Mouse (Mus musculus): Measurements from ENCODE around the gene Il4ra. TPM values are rescaled to one million over a fixed set of nuclear protein-coding genes. Genes with fewer than 3 reads are reported as not detected.

Gene Il4ra
- total and polyA plus RNA-seq, 3 experiments: 18.2 to 27.4 (median 26.4) TPM

GRCm38 (mm10) chr7:125550881-125551381 is 989 bp upstream of the Il4ra start:
- Histone ChIP-seq H3K9ac (ENCODE audit: insufficient read depth, low read depth) (no peak overlapping the region), H3K27me3 (replicated peaks) (peaks cover 4% of the 10 kb centered on the region), H3K4me3 (replicated peaks in 1 of 3; ENCODE audit: low read depth in 2 of 3, low read length in 2 of 3, poor library complexity in 1 of 3) (no peak overlapping the region), H3K36me3 (replicated peaks in 1 of 2; ENCODE audit: control insufficient read depth in 1 of 2, insufficient read depth in 1 of 2, low read length in 1 of 2) (peaks cover 0 to 4% of the 10 kb centered on the region in 2 experiments), H3K4me2 (ENCODE audit: insufficient read depth, low read depth, poor library complexity, severe bottlenecking) (no peak overlapping the region), H3K27ac (ENCODE audit: insufficient read depth, low read depth) (no peak overlapping the region), H3K9me3 (replicated peaks; ENCODE audit: low read length) (no peaks in the 10 kb centered on the region), H3K79me2 (replicated peaks; ENCODE audit: control insufficient read depth, extremely low read depth, insufficient read depth, poor library complexity, severe bottlenecking) (peaks cover 2% of the 10 kb centered on the region; the same call in 1 of the 2 replicates), H3K4me1 (ENCODE audit: control insufficient read depth in 1 of 2, insufficient read depth in 2 of 2) (peaks cover 35 to 46% of the 10 kb centered on the region in 2 experiments)
- in situ Hi-C loops (cut with MboI; ENCODE audit: low pct_ligation_motif_present, low pct_unique_long_range_greater_than_20kb, low sequenced_read_pairs) (loop anchor here (5.0 kb wide), 2 partner anchors 34 to 64 kb away; no protein-coding TSS in a partner anchor), dilution Hi-C loops (cut with MboI; ENCODE audit: extremely low pct_ligation_motif_present, extremely low pct_unique_long_range_greater_than_20kb, low sequenced_read_pairs) (no loop called here)
- TF ChIP-seq MEF2A (IDR thresholded peaks at IDR 0.05; ENCODE audit: borderline replicate concordance, low read depth, low read length): no peak
- no peak for TF ChIP-seq RAD21 (IDR thresholded peaks at IDR 0.05; ENCODE audit: low read depth, low read length)
- no peak for TF ChIP-seq IRF4 (IDR thresholded peaks at IDR 0.05; ENCODE audit: low read depth, low read length)
- TF ChIP-seq CHD2 (IDR thresholded peaks at IDR 0.05; ENCODE audit: low read length): no peak
- TF ChIP-seq USF2 (conservative IDR thresholded peaks at IDR 0.05; ENCODE audit: low read depth, low read length): no peak
- no peak for TF ChIP-seq POLR2AphosphoS2 (IDR thresholded peaks at IDR 0.05; ENCODE audit: low read depth, low read length)
- TF ChIP-seq TBP (conservative IDR thresholded peaks at IDR 0.05; ENCODE audit: low read depth, low read length): no peak
- no peak for TF ChIP-seq POLR2A (IDR thresholded peaks at IDR 0.05; ENCODE audit: low read depth, low read length)
- TF ChIP-seq NELFE (IDR thresholded peaks at IDR 0.05; ENCODE audit: low read depth, low read length): no peak
- no peak for TF ChIP-seq NRF1 (IDR thresholded peaks at IDR 0.05; ENCODE audit: low read depth, low read length)
- TF ChIP-seq ELF1 (IDR thresholded peaks at IDR 0.05; ENCODE audit: low read depth, low read length): no peak
- TF ChIP-seq ZNF384 (IDR thresholded peaks at IDR 0.05; ENCODE audit: low read depth, low read length): no peak
- no peak for TF ChIP-seq SMC3 (IDR thresholded peaks at IDR 0.05; ENCODE audit: low read depth, low read length)
- no peak for TF ChIP-seq E2F4 (IDR thresholded peaks at IDR 0.05; ENCODE audit: insufficient replicate concordance, low read depth, low read length)
- TF ChIP-seq TCF12 (IDR thresholded peaks at IDR 0.05; ENCODE audit: low read depth, low read length): no peak
- TF ChIP-seq CHD1 (IDR thresholded peaks at IDR 0.05; ENCODE audit: low read depth, low read length): no peak
- TF ChIP-seq RCOR1 (conservative IDR thresholded peaks at IDR 0.05; ENCODE audit: low read depth, low read length): no peak
- no peak for DNase-seq (ENCODE audit: extremely low read depth)

- H3K9ac ChIP-seq (ENCODE audit: insufficient read depth, low read depth): peak overlapping the region; percentile 79
- dilution Hi-C loops (cut with MboI; ENCODE audit: extremely low pct_ligation_motif_present, extremely low pct_unique_long_range_greater_than_20kb, low sequenced_read_pairs): no loop called here
- no peak overlapping the region for H3K27ac ChIP-seq (ENCODE audit: insufficient read depth, low read depth)
- no peaks in the 10 kb centered on the region for H3K9me3 ChIP-seq (replicated peaks; ENCODE audit: low read length)
- peaks cover 4% of the 10 kb centered on the region for H3K27me3 ChIP-seq (replicated peaks)
- TF ChIP-seq MAX (IDR thresholded peaks at IDR 0.05; ENCODE audit: low read length) (no peak), SMC3 (IDR thresholded peaks at IDR 0.05; ENCODE audit: low read depth, low read length) (no peak), CTCF (conservative IDR thresholded peaks at IDR 0.05 in 1 of 2, IDR thresholded peaks at IDR 0.05 in 1 of 2; ENCODE audit: low read depth in 2 of 2, low read length in 2 of 2) (no peak), MYC (IDR thresholded peaks at IDR 0.05; ENCODE audit: low read depth, low read length) (no peak), ZNF384 (IDR thresholded peaks at IDR 0.05; ENCODE audit: low read depth, low read length) (no peak), TBP (conservative IDR thresholded peaks at IDR 0.05; ENCODE audit: low read depth, low read length) (no peak), JUN (IDR thresholded peaks at IDR 0.05; ENCODE audit: insufficient read depth, low read depth, low read length) (no peak), TCF12 (IDR thresholded peaks at IDR 0.05; ENCODE audit: low read depth, low read length) (no peak), ETS1 (conservative IDR thresholded peaks at IDR 0.05; ENCODE audit: low read depth, low read length) (no peak), E2F4 (IDR thresholded peaks at IDR 0.05; ENCODE audit: insufficient replicate concordance, low read depth, low read length) (no peak), ZMIZ1 (IDR thresholded peaks at IDR 0.05; ENCODE audit: low read depth, low read length) (no peak), EP300 (IDR thresholded peaks at IDR 0.05; ENCODE audit: low read length) (no peak), BHLHE40 (IDR thresholded peaks at IDR 0.05; ENCODE audit: low read depth, low read length) (no peak), PAX5 (IDR thresholded peaks at IDR 0.05; ENCODE audit: low read length) (no peak), ZC3H11A (IDR thresholded peaks at IDR 0.05; ENCODE audit: low read depth, low read length) (no peak), CHD1 (IDR thresholded peaks at IDR 0.05; ENCODE audit: low read depth, low read length) (no peak), ELF1 (IDR thresholded peaks at IDR 0.05; ENCODE audit: low read depth, low read length) (no peak)
- H3K4me3 ChIP-seq (replicated peaks in 1 of 3; ENCODE audit: low read depth in 2 of 3, low read length in 2 of 3, poor library complexity in 1 of 3): peak overlapping the region; percentile 80 to 83 (median 81)
- H3K4me1 ChIP-seq (ENCODE audit: control insufficient read depth in 1 of 2, insufficient read depth in 2 of 2): peaks cover 43 to 67% of the 10 kb centered on the region in 2 experiments
- in situ Hi-C loops (cut with MboI; ENCODE audit: low pct_ligation_motif_present, low pct_unique_long_range_greater_than_20kb, low sequenced_read_pairs): loop anchor here (5.0 kb wide), 2 partner anchors 36 to 66 kb away; no protein-coding TSS in a partner anchor
- no peak for DNase-seq (ENCODE audit: extremely low read depth)
- H3K79me2 ChIP-seq (replicated peaks; ENCODE audit: control insufficient read depth, extremely low read depth, insufficient read depth, poor library complexity, severe bottlenecking): peaks cover 16% of the 10 kb centered on the region
- H3K36me3 ChIP-seq (replicated peaks in 1 of 2; ENCODE audit: control insufficient read depth in 1 of 2, insufficient read depth in 1 of 2, low read length in 1 of 2): peaks cover 0 to 19% of the 10 kb centered on the region in 2 experiments
- H3K4me2 ChIP-seq (ENCODE audit: insufficient read depth, low read depth, poor library complexity, severe bottlenecking): peak overlapping the region; percentile 52
These were observed 1.1 kb downstream of the Il4ra start for GRCm38 (mm10) chr7:125552851-125553555.
